Mouse (Mus musculus) megakaryocyte, embryonic 14.5 days (primary cell): ENCODE measurements around the gene Osbpl6. TPM values are rescaled to one million over a fixed set of nuclear protein-coding genes. Genes with fewer than 3 reads are reported as not detected.

Source experiments
- H3K27me3 ChIP-seq: replicated peaks from 2 replicates; pipeline ENCODE3; 2012; ENCODE audit warnings: inconsistent platforms
- H3K36me3 ChIP-seq: replicated peaks from 2 replicates; pipeline ENCODE3; 2012; ENCODE audit warnings: low read length, inconsistent platforms, mixed read lengths
- H3K4me1 ChIP-seq: 2 replicates; pipeline ENCODE4 v1.6.1; 2012; ENCODE audit warnings: inconsistent platforms
- H3K4me3 ChIP-seq: replicated peaks from 2 replicates; pipeline ENCODE3; 2012; ENCODE audit warnings: moderate library complexity, mild to moderate bottlenecking, inconsistent platforms
- H3K9me3 ChIP-seq: 2 replicates; pipeline ENCODE4 v1.6.1; 2012; ENCODE audit warnings: inconsistent platforms
- FLI1 ChIP-seq: IDR thresholded peaks from 2 replicates; pipeline ENCODE4 v1.6.1; 2012; ENCODE audit warnings: low read length, inconsistent platforms, mixed read lengths
- GATA1 ChIP-seq: IDR thresholded peaks from 3 replicates; pipeline ENCODE4 v1.6.1; 2012; ENCODE audit warnings: mixed read lengths, low read length, inconsistent platforms, borderline replicate concordance
- polyA plus RNA-seq: library from polyadenylated mRNA; stranded (reverse); fragments of >175 nt; gene quantifications from 2 replicates; pipeline ENCODE4 v1.2.3, GENCODE M21; 2012; ENCODE audit warnings: low replicate concordance; ENCODE audit not compliant: insufficient read depth

Osbpl6 gene
- polyA plus RNA-seq, 1 experiment: not detected

- H3K4me3 ChIP-seq: no peak overlapping the region
- TF ChIP-seq GATA1 (no peak), FLI1 (no peak)
- H3K9me3 ChIP-seq: no peaks in the 10 kb centered on the region
- H3K36me3 ChIP-seq: no peaks in the 10 kb centered on the region
- H3K27me3 ChIP-seq: no peaks in the 10 kb centered on the region
- no peaks in the 10 kb centered on the region for H3K4me1 ChIP-seq
Measured at GRCm38 (mm10) chr2:76418142-76418518, 11.8 kb downstream of the Osbpl6 start.

DNA sequence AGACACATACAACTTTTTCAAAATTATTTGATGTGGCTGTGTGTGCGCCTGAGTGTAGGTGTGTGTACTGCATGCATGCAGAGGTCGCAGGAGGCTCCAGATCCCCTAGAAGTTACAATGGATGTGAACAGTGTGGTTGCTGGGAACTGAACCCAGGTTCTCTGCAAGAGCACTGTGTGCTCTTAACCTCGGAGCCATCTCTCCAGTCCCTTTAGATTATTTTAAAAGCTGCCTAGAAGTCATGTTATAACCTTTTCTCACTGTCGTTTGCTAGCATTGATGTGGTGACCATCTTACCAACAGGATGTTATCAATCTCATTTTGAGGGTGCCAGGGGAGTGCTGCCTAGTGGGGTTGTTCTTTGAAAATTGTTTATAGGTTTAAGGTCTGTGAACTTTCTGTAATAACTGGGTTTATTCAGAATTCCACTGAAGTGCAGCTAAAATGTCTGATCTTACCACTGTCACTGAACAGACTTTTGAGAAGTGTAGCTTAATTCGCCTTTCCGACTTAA, 15.2 kb downstream of the Osbpl6 start:
- Histone ChIP-seq H3K4me1 (no peaks in the 10 kb centered on the region), H3K36me3 (no peaks in the 10 kb centered on the region), H3K27me3 (no peaks in the 10 kb centered on the region), H3K4me3 (no peak overlapping the region), H3K9me3 (no peaks in the 10 kb centered on the region)
- no peak for TF ChIP-seq FLI1
- TF ChIP-seq GATA1: no peak

DNA sequence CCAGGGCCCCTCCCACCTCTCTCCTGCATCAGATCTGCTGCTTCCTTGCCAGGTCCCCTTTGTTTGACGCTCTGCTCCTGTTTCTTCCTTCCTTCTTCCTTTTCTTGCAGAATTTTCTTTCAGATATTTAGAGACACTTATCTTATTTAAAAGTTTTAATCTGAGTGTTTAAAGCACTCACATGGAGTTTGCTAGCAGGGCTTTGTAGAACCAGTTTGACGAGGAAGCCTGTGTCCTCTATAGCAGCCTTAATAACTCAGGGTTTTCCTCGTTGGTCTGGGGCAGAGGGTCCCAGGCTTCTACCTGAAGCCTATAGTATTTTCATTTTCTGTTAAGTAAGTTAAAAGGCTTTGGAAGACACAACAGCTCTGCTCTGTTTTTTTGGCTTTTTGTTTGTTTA, 20.5 kb downstream of the Osbpl6 start:
- no peaks in the 10 kb centered on the region for H3K9me3 ChIP-seq
- TF ChIP-seq FLI1 (no peak), GATA1 (no peak)
- no peaks in the 10 kb centered on the region for H3K36me3 ChIP-seq
- H3K4me3 ChIP-seq: no peak overlapping the region
- no peaks in the 10 kb centered on the region for H3K4me1 ChIP-seq
- no peaks in the 10 kb centered on the region for H3K27me3 ChIP-seq

GRCm38 (mm10) chr2:76429318-76429717, 23.0 kb downstream of the Osbpl6 start:
- Histone ChIP-seq H3K27me3 (no peaks in the 10 kb centered on the region), H3K9me3 (no peaks in the 10 kb centered on the region), H3K4me1 (no peaks in the 10 kb centered on the region), H3K4me3 (no peak overlapping the region), H3K36me3 (no peaks in the 10 kb centered on the region)
- no peak for TF ChIP-seq GATA1
- no peak for TF ChIP-seq FLI1

- Histone ChIP-seq H3K4me1 (no peaks in the 10 kb centered on the region), H3K4me3 (no peak overlapping the region), H3K9me3 (no peaks in the 10 kb centered on the region), H3K27me3 (no peaks in the 10 kb centered on the region), H3K36me3 (no peaks in the 10 kb centered on the region)
- TF ChIP-seq GATA1 (no peak), FLI1 (no peak)
Measured at GRCm38 (mm10) chr2:76429855-76430254, 23.5 kb downstream of the Osbpl6 start.

DNA sequence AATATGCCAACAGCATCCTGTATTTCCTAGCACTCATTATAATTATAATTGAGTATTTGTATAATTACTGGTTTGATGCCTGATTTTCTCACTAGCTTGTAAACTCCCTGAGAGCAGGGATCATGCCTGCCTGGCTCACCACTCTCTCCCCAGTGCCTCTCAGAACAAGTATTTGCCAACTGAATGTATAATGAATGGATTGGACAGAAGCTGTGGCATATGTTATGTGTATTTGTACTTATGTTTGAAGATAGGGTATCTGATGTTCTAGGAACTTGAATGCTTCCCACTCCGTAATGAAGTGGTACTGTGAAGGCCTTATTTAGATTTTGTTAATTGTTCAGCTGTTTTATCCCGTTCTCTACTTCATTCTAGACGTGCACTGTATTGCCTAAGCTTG, 24.2 kb downstream of the Osbpl6 start:
- no peak for TF ChIP-seq FLI1
- TF ChIP-seq GATA1: no peak
- no peaks in the 10 kb centered on the region for H3K9me3 ChIP-seq
- H3K27me3 ChIP-seq: no peaks in the 10 kb centered on the region
- no peaks in the 10 kb centered on the region for H3K4me1 ChIP-seq
- no peaks in the 10 kb centered on the region for H3K36me3 ChIP-seq
- H3K4me3 ChIP-seq: no peak overlapping the region

GRCm38 (mm10) chr2:76434224-76434623, 27.9 kb downstream of the Osbpl6 start:
- H3K4me3 ChIP-seq: no peak overlapping the region
- H3K36me3 ChIP-seq: no peaks in the 10 kb centered on the region
- no peak for TF ChIP-seq FLI1
- TF ChIP-seq GATA1: no peak

GRCm38 (mm10) chr2:76435667-76436239, 29.4 kb downstream of the Osbpl6 start:
- no peaks in the 10 kb centered on the region for H3K36me3 ChIP-seq
- no peaks in the 10 kb centered on the region for H3K27me3 ChIP-seq
- no peak for TF ChIP-seq GATA1
- TF ChIP-seq FLI1: no peak
- no peaks in the 10 kb centered on the region for H3K9me3 ChIP-seq
- no peaks in the 10 kb centered on the region for H3K4me1 ChIP-seq
- H3K4me3 ChIP-seq: no peak overlapping the region

More at GRCm38 (mm10) chr2:76434224-76434623, 27.9 kb downstream of the Osbpl6 start:
- Histone ChIP-seq H3K27me3 (no peaks in the 10 kb centered on the region), H3K4me1 (no peaks in the 10 kb centered on the region), H3K9me3 (no peaks in the 10 kb centered on the region)

GRCm38 (mm10) chr2:76437372-76437771, 31.1 kb downstream of the Osbpl6 start:
- Histone ChIP-seq H3K27me3 (no peaks in the 10 kb centered on the region), H3K9me3 (no peaks in the 10 kb centered on the region), H3K4me3 (no peak overlapping the region), H3K36me3 (no peaks in the 10 kb centered on the region), H3K4me1 (no peaks in the 10 kb centered on the region)
- TF ChIP-seq FLI1: no peak
- no peak for TF ChIP-seq GATA1

DNA sequence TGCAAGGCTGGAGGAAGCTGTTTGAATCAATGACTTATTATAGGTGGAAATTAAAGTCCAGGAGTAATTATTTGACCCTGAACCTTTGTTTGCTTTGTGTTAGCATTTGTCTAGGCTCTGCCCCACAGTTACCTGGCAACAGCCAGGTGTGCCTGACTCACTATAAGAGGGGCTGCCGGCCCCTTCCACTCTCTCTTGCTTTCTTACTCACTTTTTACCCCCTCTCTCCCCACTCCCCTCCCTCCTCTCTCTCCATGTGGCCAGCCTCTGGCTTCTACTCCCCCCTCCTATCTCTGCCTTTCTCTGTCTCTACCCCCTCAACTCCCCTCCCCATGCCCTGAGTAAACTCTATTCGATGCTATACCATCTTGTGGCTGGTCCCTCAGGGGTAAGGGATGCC, 33.2 kb downstream of the Osbpl6 start:
- Histone ChIP-seq H3K4me3 (no peak overlapping the region), H3K27me3 (no peaks in the 10 kb centered on the region), H3K9me3 (no peaks in the 10 kb centered on the region), H3K36me3 (no peaks in the 10 kb centered on the region), H3K4me1 (no peaks in the 10 kb centered on the region)
- TF ChIP-seq FLI1 (no peak), GATA1 (no peak)

GRCm38 (mm10) chr2:76442086-76442485, 35.8 kb downstream of the Osbpl6 start:
- no peaks in the 10 kb centered on the region for H3K4me1 ChIP-seq
- no peaks in the 10 kb centered on the region for H3K27me3 ChIP-seq
- H3K36me3 ChIP-seq: no peaks in the 10 kb centered on the region
- TF ChIP-seq GATA1: no peak
- TF ChIP-seq FLI1: no peak
- H3K4me3 ChIP-seq: no peak overlapping the region
- 0 out of 2 replicates have a peak, but pooled peaks cover 3% of the 10 kb centered on the region for H3K9me3 ChIP-seq
